Mouse (Mus musculus): Measurements from ENCODE around the gene Ccdc32.
A peak's percentile ranks its signal among the peaks of the same experiment; 100 is the strongest.

GRCm38 (mm10) chr2:119034656-119035396, 5.6 kb upstream of the Ccdc32 start, which contains the start of gene Rpusd2:
- TF ChIP-seq POLR2A (IDR thresholded peaks at IDR 0.05; ENCODE audit: borderline replicate concordance, extremely low read depth, insufficient read depth, insufficient read length, poor library complexity, severe bottlenecking), result peak; percentile 32; the same call in 1 of the 2 replicates
- no peak for TF ChIP-seq CTCF (IDR thresholded peaks at IDR 0.05; ENCODE audit: borderline replicate concordance, extremely low read depth, insufficient read depth, insufficient read length)

Data from brain, embryonic 14.5 days (tissue).